Comparison of ENCODE assay signal across 14 mouse cellular contexts in genomic region chr6:22450501-22450900, GRCm38 (mm10).
"Had no signal": no experiment of that assay in that cellular context is flagged by ENCODE, and none has a peak within 500 bp of the region (broad histone marks: within the 10 kb centered on the region; RNA-seq: fewer than 3 reads in every experiment).

No protein-coding gene starts in this region.

- H3K36me3 ChIP-seq: midbrain, embryonic 10.5 days; midbrain, embryonic 12.5 days; midbrain, embryonic 15.5 days; neural tube, embryonic 12.5 days had no signal

- H3K4me3 ChIP-seq: megakaryocyte, embryonic 14.5 days; midbrain, embryonic 10.5 days; midbrain, embryonic 12.5 days; midbrain, embryonic 15.5 days; neural tube, embryonic 12.5 days had no signal

- DNase-seq: lung, adult 18-20 months; lung, embryonic 14.5 days; lung, postnatal 10 days; lung, postnatal 4 days; right cerebral cortex, postnatal 14 days; thymus, adult 18-20 months; thymus, postnatal 14 days; thymus, postnatal 36 days had no signal

- H3K9ac ChIP-seq: liver, embryonic 14.5 days; lung, embryonic 14.5 days; midbrain, embryonic 12.5 days; midbrain, embryonic 15.5 days; neural tube, embryonic 12.5 days had no signal

- H3K27ac ChIP-seq: liver, embryonic 14.5 days; midbrain, embryonic 10.5 days; midbrain, embryonic 12.5 days; midbrain, embryonic 15.5 days; neural tube, embryonic 12.5 days had no signal

- H3K4me2 ChIP-seq: lung, embryonic 14.5 days; midbrain, embryonic 12.5 days; midbrain, embryonic 15.5 days; neural tube, embryonic 12.5 days had no signal

- H3K4me1 ChIP-seq: midbrain, embryonic 10.5 days; midbrain, embryonic 12.5 days; midbrain, embryonic 15.5 days; neural tube, embryonic 12.5 days had no signal

- H3K27me3 ChIP-seq: midbrain, embryonic 12.5 days; midbrain, embryonic 15.5 days; neural tube, embryonic 12.5 days had no signal

- H3K9me3 ChIP-seq: megakaryocyte, embryonic 14.5 days; midbrain, embryonic 10.5 days; midbrain, embryonic 12.5 days; midbrain, embryonic 15.5 days; neural tube, embryonic 12.5 days had no signal

- ATAC-seq: midbrain, embryonic 15.5 days had no signal
